Mouse (Mus musculus) embryonic facial prominence, embryonic 14.5 days (tissue): Measurements from ENCODE around the gene Mrps22. TPM values are rescaled to one million over a fixed set of nuclear protein-coding genes. Genes with fewer than 3 reads are reported as not detected.

ENCODE experiments used
- ATAC-seq: fragments of 200-750 bp; cut with Nextera tagmentation; 2 replicates; pipeline ENCODE4 v1.8.0; 2017; ENCODE audit warnings: low read depth, moderate number of reproducible peaks, moderate TSS enrichment
- DNase-seq: peaks from one replicate; pipeline ENCODE4 v3.0.0-alpha.2; 2015; ENCODE audit warnings: low spot score
- H3K27ac ChIP-seq: fragments of 300-500 bp; sonication (generic); replicated peaks from 2 replicates; pipeline ENCODE4 v1.5.1; 2014; ENCODE audit warnings: low read depth, mild to moderate bottlenecking, low read length, moderate library complexity
- H3K27me3 ChIP-seq: fragments of 300-500 bp; sonication (generic); replicated peaks from 2 replicates; pipeline ENCODE4 v1.6.1; 2014; ENCODE audit warnings: low read length; ENCODE audit not compliant: control insufficient read depth, insufficient read depth
- H3K36me3 ChIP-seq: fragments of 300-500 bp; sonication (generic); 2 replicates; pipeline ENCODE4 v1.6.1; 2014; ENCODE audit warnings: low read length, mixed read lengths; ENCODE audit not compliant: control insufficient read depth, insufficient read depth
- H3K4me1 ChIP-seq: fragments of 300-500 bp; sonication (generic); 2 replicates; pipeline ENCODE4 v1.6.1; 2014; ENCODE audit warnings: antibody characterized with exemption, low read length; ENCODE audit not compliant: control insufficient read depth, insufficient read depth
- H3K4me2 ChIP-seq: fragments of 300-500 bp; sonication (generic); 2 replicates; pipeline ENCODE4 v1.6.1; 2014; ENCODE audit warnings: low read depth, mild to moderate bottlenecking, low read length, moderate library complexity, mixed read lengths
- H3K4me3 ChIP-seq: fragments of 300-500 bp; sonication (generic); 2 replicates; pipeline ENCODE4 v1.5.1; 2014; ENCODE audit warnings: low read depth, mild to moderate bottlenecking, low read length
- H3K9ac ChIP-seq: fragments of 300-500 bp; sonication (generic); 2 replicates; pipeline ENCODE4 v1.6.1; 2014; ENCODE audit warnings: low read depth, mild to moderate bottlenecking, low read length, moderate library complexity, mixed read lengths
- H3K9me3 ChIP-seq: fragments of 300-500 bp; sonication (generic); 2 replicates; pipeline ENCODE4 v1.6.1; 2016; ENCODE audit warnings: low read length; ENCODE audit not compliant: control insufficient read depth
- WGBS: fragments of 180-500 bp; shearing (Covaris S2); extraction: QIAGEN DNeasy Blood & Tissue Kit; methylation state at CpG from one replicate; pipeline ENCODE4 v1.1.7; 2014; 5-methylcytosine and 5-hydroxymethylcytosine counted together
- polyA plus RNA-seq: library from polyadenylated mRNA; unstranded; fragments of >200 nt; fragmentation: Nextera tagmentation; extraction: Ambion mirVana; gene quantifications from 2 replicates; pipeline ENCODE4 v1.2.1, GENCODE M21; 2014

Mrps22 gene
- 45.5 and 47.0 TPM in 2 replicates for polyA plus RNA-seq

DNA sequence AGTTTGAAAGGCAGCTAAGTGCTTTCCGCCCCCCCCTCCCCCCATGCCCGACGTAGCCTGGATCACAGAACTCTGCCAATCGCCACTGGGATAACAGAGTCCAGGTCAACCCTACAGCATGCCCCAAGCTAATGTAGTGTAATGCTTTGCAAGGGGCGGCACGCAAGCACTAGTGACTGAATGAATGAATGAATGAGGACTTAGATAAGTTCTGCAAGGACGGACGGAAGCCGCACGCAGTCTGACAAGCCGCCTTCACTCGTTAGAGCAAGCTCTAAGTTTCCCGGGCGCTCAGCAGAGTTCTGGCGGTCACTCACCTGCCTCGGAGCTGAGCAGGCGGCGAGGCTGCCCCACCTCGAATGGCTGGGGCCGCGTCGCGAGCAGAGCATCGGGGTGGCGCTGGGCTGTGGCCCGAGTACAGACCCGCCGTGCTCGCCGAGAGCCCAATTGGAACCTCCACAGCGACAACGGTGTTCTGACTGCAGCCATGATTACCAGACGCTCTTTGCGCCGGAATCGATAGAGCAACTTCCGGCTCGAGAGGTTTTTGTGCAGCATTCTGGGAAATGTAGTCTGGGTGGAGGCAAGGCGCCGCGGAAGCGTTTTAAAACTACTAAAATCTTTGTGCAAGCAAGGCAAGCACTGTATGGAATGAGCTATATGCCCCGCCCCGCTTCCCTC, at the start of gene Mrps22:
Mrps22 (minus strand) TSS at position 505 of the 681 bp plus-strand sequence.
- Histone ChIP-seq H3K27ac (peak within 1 kb of the TSS; percentile 44; the same call in 1 of the 2 replicates), H3K9ac (peak within 1 kb of the TSS; percentile 85), H3K4me2 (peak within 1 kb of the TSS; percentile 92), H3K9me3 (no peaks in the 10 kb centered on the region), H3K4me3 (peak within 1 kb of the TSS; percentile 94), H3K27me3 (0 out of 2 replicates have a peak, but pooled peaks cover 3% of the 10 kb centered on the region), H3K4me1 (peaks cover 5% of the 10 kb centered on the region; the same call in 1 of the 2 replicates), H3K36me3 (peaks cover 17% of the 10 kb centered on the region; the same call in 1 of the 2 replicates)
- DNase-seq: peak; percentile 96
- ATAC-seq: peak; percentile 95
- WGBS: under 1% methylated on average over 44 of the region's 44 CpGs

DNA sequence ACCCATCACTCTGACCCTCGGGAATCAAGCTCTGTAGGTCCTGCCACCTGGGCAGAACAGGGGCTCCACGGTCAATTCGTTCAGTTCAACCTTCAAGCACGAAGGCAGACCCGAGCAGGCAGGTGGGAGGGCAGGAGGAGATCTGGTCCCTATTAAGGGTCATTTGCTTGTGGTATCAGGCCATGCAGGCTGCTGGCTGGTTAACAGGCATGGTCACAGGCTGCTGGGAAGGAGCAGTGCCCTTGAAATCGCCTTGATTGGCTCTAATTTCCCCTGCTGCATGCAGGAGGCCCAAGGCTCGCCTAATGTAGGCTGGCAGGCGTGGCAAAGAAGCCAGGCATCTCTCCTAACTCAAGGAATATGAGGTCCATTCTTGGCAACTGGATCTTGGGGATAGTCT, 49.1 kb upstream of the Mrps22 start:
- Histone ChIP-seq H3K9me3 (no peaks in the 10 kb centered on the region), H3K9ac (no peak overlapping the region), H3K27ac (no peak overlapping the region), H3K4me1 (no peaks in the 10 kb centered on the region), H3K27me3 (no peaks in the 10 kb centered on the region; the same call in 1 of the 2 replicates), H3K4me2 (no peak overlapping the region), H3K36me3 (no peaks in the 10 kb centered on the region), H3K4me3 (no peak overlapping the region)
- WGBS: 28% methylated on average over 7 of the region's 8 CpGs
- ATAC-seq: no peak
- DNase-seq: no peak

GRCm38 (mm10) chr9:98647418-98647817, 46.0 kb upstream of the Mrps22 start:
- Histone ChIP-seq H3K36me3 (no peaks in the 10 kb centered on the region), H3K4me1 (no peaks in the 10 kb centered on the region), H3K9ac (no peak overlapping the region), H3K27ac (no peak overlapping the region), H3K4me2 (no peak overlapping the region), H3K4me3 (no peak overlapping the region), H3K27me3 (peaks cover 1% of the 10 kb centered on the region; the same call in 1 of the 2 replicates), H3K9me3 (no peaks in the 10 kb centered on the region)
- DNase-seq: no peak
- WGBS: 62% methylated on average over 12 of the region's 12 CpGs
- no peak; the same call in 1 of the 2 replicates for ATAC-seq

GRCm38 (mm10) chr9:98645750-98646149, 44.3 kb upstream of the Mrps22 start:
- Histone ChIP-seq H3K27me3 (peaks cover 5% of the 10 kb centered on the region; the same call in 1 of the 2 replicates), H3K4me2 (no peak overlapping the region), H3K36me3 (no peaks in the 10 kb centered on the region), H3K27ac (no peak overlapping the region), H3K9me3 (no peaks in the 10 kb centered on the region), H3K9ac (no peak overlapping the region), H3K4me1 (no peaks in the 10 kb centered on the region), H3K4me3 (no peak overlapping the region)
- 15% methylated on average over 4 of the region's 4 CpGs for WGBS
- ATAC-seq: peak; percentile 90
- DNase-seq: peak; percentile 90

- Histone ChIP-seq H3K9ac (no peak overlapping the region), H3K4me1 (no peaks in the 10 kb centered on the region), H3K4me3 (no peak overlapping the region), H3K9me3 (no peaks in the 10 kb centered on the region), H3K27ac (no peak overlapping the region), H3K4me2 (no peak overlapping the region), H3K27me3 (peaks cover 5% of the 10 kb centered on the region; the same call in 1 of the 2 replicates), H3K36me3 (no peaks in the 10 kb centered on the region)
- WGBS: 82% methylated on average over 6 of the region's 6 CpGs
- no peak for DNase-seq
- ATAC-seq: no peak
Observed at GRCm38 (mm10) chr9:98642126-98642525, 40.7 kb upstream of the Mrps22 start.

DNA sequence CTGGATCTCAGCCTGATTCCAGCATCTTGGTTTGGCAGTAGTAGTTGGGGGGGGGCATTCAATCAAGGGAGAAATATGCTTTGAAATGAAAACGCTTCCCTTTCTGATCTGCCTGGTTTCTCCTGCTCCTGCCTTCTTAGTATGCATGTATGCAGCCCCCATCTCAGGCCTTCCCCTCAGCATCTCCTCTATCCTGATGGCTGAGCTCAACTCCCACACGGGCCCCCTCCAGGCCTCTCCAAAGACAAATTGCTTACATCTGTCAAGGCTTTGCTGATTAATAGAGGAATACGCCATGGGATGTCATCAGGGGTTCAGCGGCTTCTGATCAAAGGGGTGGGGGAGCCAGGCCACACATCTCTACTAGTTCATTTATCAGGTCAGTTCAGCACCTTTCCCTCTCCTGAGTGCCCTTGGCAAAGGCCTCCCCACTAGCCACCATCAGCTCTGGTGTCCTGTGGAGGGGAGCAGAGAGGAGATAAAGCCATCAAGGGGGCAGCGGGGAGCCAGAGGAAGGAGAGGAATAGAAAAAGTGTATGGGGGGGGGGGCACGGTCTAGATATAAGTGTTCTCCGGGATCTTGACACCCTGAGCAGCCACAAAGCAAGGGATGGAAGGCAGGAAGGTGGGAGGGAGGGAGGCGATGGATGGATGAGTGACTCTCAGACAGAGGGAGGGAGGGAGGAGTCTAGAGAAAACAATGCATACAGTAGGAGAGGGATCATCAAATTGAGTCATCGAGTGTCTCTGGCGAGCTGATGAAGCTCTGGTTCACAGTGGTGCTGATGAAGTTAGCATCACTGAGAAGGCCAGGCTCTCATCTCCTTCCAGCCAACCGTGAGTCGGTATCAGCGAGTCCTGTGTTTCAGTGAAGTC, 32.1 kb upstream of the Mrps22 start:
- no peak overlapping the region for H3K4me2 ChIP-seq
- no peaks in the 10 kb centered on the region; the same call in 1 of the 2 replicates for H3K4me1 ChIP-seq
- no peak overlapping the region for H3K9ac ChIP-seq
- WGBS: 60% methylated on average over 13 of the region's 13 CpGs
- no peak overlapping the region for H3K4me3 ChIP-seq
- no peak overlapping the region for H3K27ac ChIP-seq
- no peaks in the 10 kb centered on the region; the same call in 1 of the 2 replicates for H3K27me3 ChIP-seq
- DNase-seq: peak; percentile 53
- ATAC-seq: no peak
- no peaks in the 10 kb centered on the region for H3K9me3 ChIP-seq
- H3K36me3 ChIP-seq: no peaks in the 10 kb centered on the region

DNA sequence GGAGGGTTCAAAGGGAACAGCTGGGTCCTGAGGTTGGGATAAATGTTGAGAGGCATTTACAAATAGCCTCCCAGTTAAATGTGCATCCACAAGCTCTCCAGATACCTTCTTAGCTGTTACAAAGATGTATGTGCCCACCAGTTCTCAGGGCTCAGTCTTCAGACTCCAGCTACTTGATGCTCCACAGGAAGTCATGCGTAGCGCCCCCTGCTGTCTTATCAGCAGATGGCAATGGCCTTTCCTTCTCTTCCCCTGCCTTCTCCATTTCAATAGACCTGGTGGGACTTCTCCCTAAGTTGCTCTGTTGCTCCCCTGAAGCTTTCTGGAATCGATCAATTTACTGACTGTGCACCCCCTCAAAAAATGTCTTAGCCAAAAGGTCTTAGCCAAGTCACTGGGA, 27.0 kb upstream of the Mrps22 start:
- ATAC-seq (no peak), DNase-seq (no peak)
- Histone ChIP-seq H3K9me3 (no peaks in the 10 kb centered on the region), H3K36me3 (no peaks in the 10 kb centered on the region), H3K4me1 (no peaks in the 10 kb centered on the region), H3K4me2 (no peak overlapping the region), H3K9ac (no peak overlapping the region), H3K4me3 (no peak overlapping the region), H3K27me3 (peaks cover 3% of the 10 kb centered on the region; the same call in 1 of the 2 replicates), H3K27ac (no peak overlapping the region)
- WGBS: 42% methylated on average over 3 of the region's 3 CpGs

- H3K4me1 ChIP-seq: peaks cover 5% of the 10 kb centered on the region; the same call in 1 of the 2 replicates
- no peak overlapping the region for H3K27ac ChIP-seq
- DNase-seq (no peak), ATAC-seq (no peak)
- no peak overlapping the region for H3K9ac ChIP-seq
- H3K9me3 ChIP-seq: no peaks in the 10 kb centered on the region
- H3K4me3 ChIP-seq: no peak overlapping the region
- 67% methylated on average over 4 of the region's 4 CpGs for WGBS
- no peak overlapping the region for H3K4me2 ChIP-seq
- 0 out of 2 replicates have a peak, but pooled peaks cover 3% of the 10 kb centered on the region for H3K27me3 ChIP-seq
- no peaks in the 10 kb centered on the region for H3K36me3 ChIP-seq
Observed at GRCm38 (mm10) chr9:98604896-98605295, 3.4 kb upstream of the Mrps22 start.
